Mouse (Mus musculus): ENCODE data around the gene Zic5.

DNA sequence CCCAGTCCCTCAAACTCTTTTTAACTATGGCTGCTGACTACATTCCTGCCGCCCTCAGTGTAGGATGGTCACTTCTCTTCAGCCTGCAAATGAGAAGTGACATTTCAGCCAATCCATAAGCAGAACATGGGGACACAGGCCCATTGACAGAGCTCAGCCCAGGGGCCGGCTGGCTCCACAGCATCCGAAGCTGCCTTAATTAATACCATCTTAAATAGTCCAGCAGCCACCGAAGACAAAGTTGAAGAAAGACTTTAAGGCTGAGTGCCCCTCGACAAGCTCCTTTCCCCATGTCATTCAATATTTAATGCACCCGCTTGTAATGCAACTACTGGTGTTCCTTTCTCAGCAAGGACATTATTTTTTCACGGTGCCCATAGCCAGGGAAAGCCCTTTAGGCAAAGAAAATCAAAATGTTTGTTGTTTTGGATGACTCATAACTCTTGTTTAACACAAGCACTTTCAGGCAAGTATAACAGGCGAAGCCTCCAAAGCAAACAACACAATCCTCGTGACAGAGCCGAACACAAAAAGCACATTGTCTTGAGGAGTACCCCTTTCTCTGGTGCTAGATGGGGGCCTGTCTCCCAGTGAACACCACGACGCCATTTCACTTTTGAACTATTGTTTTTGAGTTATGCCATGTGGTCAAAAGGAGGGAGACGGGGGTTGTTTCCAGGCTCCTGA lies 12.6 kb downstream of the Zic5 start:
- TF ChIP-seq CTCF (IDR thresholded peaks at IDR 0.05; ENCODE audit: extremely low read depth, insufficient read depth, insufficient read length, insufficient replicate concordance) (no peak), POLR2A (IDR thresholded peaks at IDR 0.05; ENCODE audit: low read depth, low read length) (no peak)

All from spleen, adult 2 months (tissue).